ENCODE assay signal across 24 mouse cellular contexts in genomic region chr9:122233316-122233971, GRCm38 (mm10).
A peak's percentile ranks its signal among the peaks of the same experiment; 100 is the strongest.
DNase-seq lines count a peak whose midpoint lies in the region; ATAC-seq and TF ChIP-seq lines count a peak whose summit lies in the region.
"Had no signal": no experiment of that assay in that cellular context is flagged by ENCODE, and none has a peak within 500 bp of the region (broad histone marks: within the 10 kb centered on the region; RNA-seq: fewer than 3 reads in every experiment).

No protein-coding gene starts in this region.

- H3K4me1 ChIP-seq in liver, embryonic 13.5 days (replicated peaks): peaks cover 13% of the 10 kb centered on the region; the same call in 1 of the 2 replicates
- 0 out of 2 replicates have a peak, but pooled peaks cover 2% of the 10 kb centered on the region for H3K4me1 ChIP-seq in liver, postnatal 0 days (ENCODE audit: insufficient read depth)
- no peaks in the 10 kb centered on the region for H3K4me1 ChIP-seq in intestine, postnatal 0 days (replicated peaks; ENCODE audit: control insufficient read depth, insufficient read depth, low read length)
- H3K4me1 ChIP-seq: forebrain, embryonic 15.5 days; hindbrain, embryonic 12.5 days; liver, embryonic 15.5 days had no signal

- no peak for ATAC-seq in liver, embryonic 13.5 days (ENCODE audit: low read depth)
- ATAC-seq in liver, postnatal 0 days: no peak
- ATAC-seq in CD4-positive, CD25-positive, alpha-beta regulatory T cell, adult 4 months: peak; percentile 78
- ATAC-seq in intestine, postnatal 0 days: no peak
- ATAC-seq: forebrain, embryonic 15.5 days; Patski had no signal

- peak overlapping the region; percentile 6; the same call in 1 of the 2 replicates for H3K9ac ChIP-seq in liver, embryonic 13.5 days
- no peak overlapping the region for H3K9ac ChIP-seq in liver, postnatal 0 days (replicated peaks)
- H3K9ac ChIP-seq in intestine, postnatal 0 days (ENCODE audit: low read depth, low read length): no peak overlapping the region
- H3K9ac ChIP-seq: forebrain, embryonic 15.5 days; hindbrain, embryonic 12.5 days; liver, embryonic 15.5 days had no signal

- DNase-seq in liver, embryonic 13.5 days: no peak
- no peak for DNase-seq in liver, postnatal 0 days
- DNase-seq in thymus, postnatal 25 days: peak; percentile 53
- DNase-seq in right cerebral cortex, postnatal 25 days: no peak
- DNase-seq in adrenal gland, adult 2 months: no peak
- DNase-seq in kidney, postnatal 4 days: no peak
- DNase-seq: adrenal gland, postnatal 14 days; B cell, adult 2 months; cerebellum, adult 11 months; cerebellum, postnatal 10 days; embryo, embryonic 11 days; gastrocnemius, postnatal 25 days; kidney, adult 18-20 months; lung, postnatal 14 days; right cerebral cortex, postnatal 4 days had no signal

- 47% methylated on average over 8 of the region's 8 CpGs for whole genome bisulfite sequencing in liver, embryonic 13.5 days (ENCODE audit: insufficient replicate concordance)
- WGBS in liver, postnatal 0 days (ENCODE audit: insufficient replicate concordance): 58% methylated on average over 8 of the region's 8 CpGs
- 75% methylated on average over 8 of the region's 8 CpGs for WGBS in intestine, postnatal 0 days

- no peaks in the 10 kb centered on the region for H3K9me3 ChIP-seq in liver, embryonic 13.5 days (replicated peaks)
- no peaks in the 10 kb centered on the region for H3K9me3 ChIP-seq in liver, postnatal 0 days (ENCODE audit: low read length)
- no peaks in the 10 kb centered on the region for H3K9me3 ChIP-seq in intestine, postnatal 0 days (ENCODE audit: control insufficient read depth)
- H3K9me3 ChIP-seq: forebrain, embryonic 15.5 days; hindbrain, embryonic 12.5 days; limb, embryonic 10.5 days; liver, embryonic 15.5 days had no signal

- no peak overlapping the region for H3K4me3 ChIP-seq in liver, embryonic 13.5 days (replicated peaks)
- H3K4me3 ChIP-seq in liver, postnatal 0 days (ENCODE audit: low read depth, low read length): no peak overlapping the region
- no peak overlapping the region for H3K4me3 ChIP-seq in intestine, postnatal 0 days (ENCODE audit: low read depth, low read length)
- H3K4me3 ChIP-seq: forebrain, embryonic 15.5 days; hindbrain, embryonic 12.5 days; left cerebral cortex, adult 2 months; limb, embryonic 10.5 days; liver, embryonic 15.5 days had no signal

- no peak overlapping the region for H3K4me2 ChIP-seq in liver, embryonic 13.5 days
- H3K4me2 ChIP-seq in liver, postnatal 0 days (ENCODE audit: low read depth, low read length): no peak overlapping the region
- no peak overlapping the region for H3K4me2 ChIP-seq in intestine, postnatal 0 days (replicated peaks; ENCODE audit: low read depth)
- H3K4me2 ChIP-seq: forebrain, embryonic 15.5 days; hindbrain, embryonic 12.5 days; liver, embryonic 15.5 days had no signal

- H3K36me3 ChIP-seq in liver, embryonic 13.5 days: no peaks in the 10 kb centered on the region
- no peaks in the 10 kb centered on the region for H3K36me3 ChIP-seq in liver, postnatal 0 days (replicated peaks; ENCODE audit: insufficient read depth, low read length)
- peaks cover 4% of the 10 kb centered on the region; the same call in 1 of the 2 replicates for H3K36me3 ChIP-seq in intestine, postnatal 0 days (ENCODE audit: control insufficient read depth, insufficient read depth)
- H3K36me3 ChIP-seq: forebrain, embryonic 15.5 days; limb, embryonic 10.5 days; liver, embryonic 15.5 days had no signal

- no peaks in the 10 kb centered on the region for H3K27me3 ChIP-seq in liver, embryonic 13.5 days
- no peaks in the 10 kb centered on the region for H3K27me3 ChIP-seq in liver, postnatal 0 days (ENCODE audit: insufficient read depth, low read length)
- H3K27me3 ChIP-seq in intestine, postnatal 0 days (replicated peaks; ENCODE audit: control insufficient read depth, insufficient read depth, low read length): no peaks in the 10 kb centered on the region
- H3K27me3 ChIP-seq: forebrain, embryonic 15.5 days; hindbrain, embryonic 12.5 days; liver, embryonic 15.5 days; Patski had no signal

- TF ChIP-seq CTCF in liver, postnatal 0 days (IDR thresholded peaks at IDR 0.05; ENCODE audit: low read depth): no peak
- no peak for TF ChIP-seq CTCF in intestine, postnatal 0 days (IDR thresholded peaks at IDR 0.05; ENCODE audit: low read depth)

- no peak for TF ChIP-seq EP300 in liver, postnatal 0 days (IDR thresholded peaks at IDR 0.05; ENCODE audit: low read depth)

- H3K27ac ChIP-seq in liver, embryonic 13.5 days: no peak overlapping the region
- no peak overlapping the region for H3K27ac ChIP-seq in liver, postnatal 0 days (ENCODE audit: low read depth)
- 0 out of 2 replicates have a peak overlapping the region, but pooled peaks have one; percentile 15 for H3K27ac ChIP-seq in intestine, postnatal 0 days (ENCODE audit: low read depth, low read length)
- H3K27ac ChIP-seq: forebrain, embryonic 15.5 days; hindbrain, embryonic 12.5 days; kidney, postnatal 0 days; left cerebral cortex, adult 2 months; limb, embryonic 10.5 days; liver, embryonic 15.5 days had no signal
